In genomic region chr4:153417164-153417896, GRCm38 (mm10) we compare ENCODE assay signal across 8 mouse cellular contexts.
DNase-seq lines count a peak whose midpoint lies in the region; ATAC-seq lines count a peak whose summit lies in the region.

No protein-coding gene starts in this region.

- H3K27ac ChIP-seq in limb, embryonic 12.5 days, result no peak overlapping the region

- WGBS in limb, embryonic 12.5 days, result 1% methylated on average over 23 of the region's 23 CpGs

- no peak overlapping the region for H3K9ac ChIP-seq in limb, embryonic 12.5 days (replicated peaks)

- H3K36me3 ChIP-seq in limb, embryonic 12.5 days, result no peaks in the 10 kb centered on the region

- H3K4me1 ChIP-seq in limb, embryonic 12.5 days (replicated peaks), result peaks cover 26% of the 10 kb centered on the region

- peak overlapping the region; percentile 58 for H3K4me2 ChIP-seq in limb, embryonic 12.5 days

- peak overlapping the region; percentile 31 for H3K4me3 ChIP-seq in limb, embryonic 12.5 days (replicated peaks)

- peaks cover 14% of the 10 kb centered on the region for H3K27me3 ChIP-seq in limb, embryonic 12.5 days

- peak; percentile 23 for DNase-seq in adrenal gland, postnatal 14 days
- DNase-seq in adrenal gland, adult 8-10 months, result no peak
- peak; percentile 16 for DNase-seq in ovary, postnatal 36 days (ENCODE audit: low spot score)
- DNase-seq in ovary, postnatal 10 days (ENCODE audit: low spot score), result no peak
- DNase-seq in yolk sac, embryonic 10.5 days (ENCODE audit: low spot score), result peak; percentile 15
- DNase-seq in cerebellum, postnatal 4 days (ENCODE audit: low spot score in 2 of 2), result no peak
- no peak for DNase-seq in c-Kit-positive CD71-positive TER-119-positive erythroid progenitor cells, embryonic 14.5 days (ENCODE audit: low spot score)

- peak; percentile 44; the same call in 1 of the 2 replicates for ATAC-seq in limb, embryonic 12.5 days (ENCODE audit: insufficient number of reproducible peaks, insufficient read depth, low FRiP score, low TSS enrichment, low read depth)

- no peaks in the 10 kb centered on the region for H3K9me3 ChIP-seq in limb, embryonic 12.5 days

Comparison
In these comparisons a context has a peak if more than half of its experiments do, and no peak if none do; other contexts are left out.
1. DNase-seq: peak in adrenal gland, postnatal 14 days (single experiment), ovary, postnatal 36 days (single experiment) and yolk sac, embryonic 10.5 days (single experiment); none in adrenal gland, adult 8-10 months (single experiment), ovary, postnatal 10 days (single experiment), cerebellum, postnatal 4 days (0 of 2) and c-Kit-positive CD71-positive TER-119-positive erythroid progenitor cells, embryonic 14.5 days (single experiment).